Mouse (Mus musculus): ENCODE data around the gene C730034F03Rik. TPM values are rescaled to one million over a fixed set of nuclear protein-coding genes. Genes with fewer than 3 reads are reported as not detected.
A peak's percentile ranks its signal among the peaks of the same experiment; 100 is the strongest.

Gene C730034F03Rik
- polyA plus RNA-seq, 1 experiment from 2014 or later, result 2.6 TPM

- no peak overlapping the region for H3K4me3 ChIP-seq (ENCODE audit: low read length)
- H3K4me1 ChIP-seq (replicated peaks; ENCODE audit: control insufficient read depth, insufficient read depth, low read length), result no peaks in the 10 kb centered on the region
- H3K9ac ChIP-seq (ENCODE audit: low read length), result no peak overlapping the region
- H3K9me3 ChIP-seq (ENCODE audit: control insufficient read depth, low read length), result peaks cover 2% of the 10 kb centered on the region; the same call in 1 of the 2 replicates
- no peaks in the 10 kb centered on the region for H3K27me3 ChIP-seq (ENCODE audit: control insufficient read depth, insufficient read depth, low read depth, low read length)
- no peak overlapping the region for H3K4me2 ChIP-seq (ENCODE audit: low read depth, low read length)
- H3K36me3 ChIP-seq (ENCODE audit: control insufficient read depth, insufficient read depth, low read length), result no peaks in the 10 kb centered on the region
- H3K27ac ChIP-seq (ENCODE audit: low read length), result no peak overlapping the region
- no peak for ATAC-seq (ENCODE audit: low read depth)
Observed at GRCm38 (mm10) chr15:89406691-89407090, 22.7 kb upstream of the C730034F03Rik start.

GRCm38 (mm10) chr15:89410118-89410517 is 19.3 kb upstream of the C730034F03Rik start, which contains the start of gene Syce3:
Gene Syce3 (minus strand): TSS chr15:89410503.
- no peaks in the 10 kb centered on the region for H3K4me1 ChIP-seq (replicated peaks; ENCODE audit: control insufficient read depth, insufficient read depth, low read length)
- H3K4me2 ChIP-seq (ENCODE audit: low read depth, low read length), result no peak within 1 kb of the TSS
- H3K27ac ChIP-seq (ENCODE audit: low read length), result no peak within 1 kb of the TSS
- H3K36me3 ChIP-seq (ENCODE audit: control insufficient read depth, insufficient read depth, low read length), result no peaks in the 10 kb centered on the region
- no peaks in the 10 kb centered on the region for H3K27me3 ChIP-seq (ENCODE audit: control insufficient read depth, insufficient read depth, low read depth, low read length)
- H3K9me3 ChIP-seq (ENCODE audit: control insufficient read depth, low read length), result peaks cover 2% of the 10 kb centered on the region; the same call in 1 of the 2 replicates
- no peak within 1 kb of the TSS for H3K4me3 ChIP-seq (ENCODE audit: low read length)
- WGBS, result 67% methylated on average over 11 of the region's 24 CpGs
- no peak for ATAC-seq (ENCODE audit: low read depth)
- H3K9ac ChIP-seq (ENCODE audit: low read length), result no peak within 1 kb of the TSS

- ATAC-seq (ENCODE audit: low read depth), result no peak
Observed at GRCm38 (mm10) chr15:89415282-89415681, 14.1 kb upstream of the C730034F03Rik start.

GRCm38 (mm10) chr15:89421938-89422337 is 7.5 kb upstream of the C730034F03Rik start:
- Histone ChIP-seq H3K27me3 (ENCODE audit: control insufficient read depth, insufficient read depth, low read depth, low read length) (no peaks in the 10 kb centered on the region), H3K4me2 (ENCODE audit: low read depth, low read length) (no peak overlapping the region), H3K9me3 (ENCODE audit: control insufficient read depth, low read length) (no peaks in the 10 kb centered on the region), H3K4me3 (ENCODE audit: low read length) (no peak overlapping the region), H3K36me3 (ENCODE audit: control insufficient read depth, insufficient read depth, low read length) (peaks cover 3% of the 10 kb centered on the region; the same call in 1 of the 2 replicates), H3K27ac (ENCODE audit: low read length) (no peak overlapping the region), H3K4me1 (replicated peaks; ENCODE audit: control insufficient read depth, insufficient read depth, low read length) (no peaks in the 10 kb centered on the region; the same call in 1 of the 2 replicates), H3K9ac (ENCODE audit: low read length) (no peak overlapping the region)
- WGBS, result 88% methylated on average over 9 of the region's 9 CpGs
- ATAC-seq (ENCODE audit: low read depth), result no peak

More at GRCm38 (mm10) chr15:89415282-89415681, 14.1 kb upstream of the C730034F03Rik start:
- WGBS, result 78% methylated on average over 8 of the region's 8 CpGs
- Histone ChIP-seq H3K4me3 (ENCODE audit: low read length) (no peak overlapping the region), H3K4me2 (ENCODE audit: low read depth, low read length) (no peak overlapping the region), H3K4me1 (replicated peaks; ENCODE audit: control insufficient read depth, insufficient read depth, low read length) (no peaks in the 10 kb centered on the region), H3K9me3 (ENCODE audit: control insufficient read depth, low read length) (no peaks in the 10 kb centered on the region; the same call in 1 of the 2 replicates), H3K9ac (ENCODE audit: low read length) (no peak overlapping the region), H3K27me3 (ENCODE audit: control insufficient read depth, insufficient read depth, low read depth, low read length) (no peaks in the 10 kb centered on the region), H3K27ac (ENCODE audit: low read length) (no peak overlapping the region), H3K36me3 (ENCODE audit: control insufficient read depth, insufficient read depth, low read length) (no peaks in the 10 kb centered on the region; the same call in 1 of the 2 replicates)

- no peak overlapping the region for H3K9ac ChIP-seq (ENCODE audit: low read length)
- H3K4me2 ChIP-seq (ENCODE audit: low read depth, low read length), result no peak overlapping the region
- peaks cover 5% of the 10 kb centered on the region for H3K36me3 ChIP-seq (ENCODE audit: control insufficient read depth, insufficient read depth, low read length)
- no peak overlapping the region for H3K27ac ChIP-seq (ENCODE audit: low read length)
- H3K9me3 ChIP-seq (ENCODE audit: control insufficient read depth, low read length), result no peaks in the 10 kb centered on the region
- no peak overlapping the region for H3K4me3 ChIP-seq (ENCODE audit: low read length)
- peaks cover 4% of the 10 kb centered on the region; the same call in 1 of the 2 replicates for H3K4me1 ChIP-seq (replicated peaks; ENCODE audit: control insufficient read depth, insufficient read depth, low read length)
- ATAC-seq (ENCODE audit: low read depth), result no peak
- no peaks in the 10 kb centered on the region for H3K27me3 ChIP-seq (ENCODE audit: control insufficient read depth, insufficient read depth, low read depth, low read length)
- 84% methylated on average over 8 of the region's 8 CpGs for WGBS
Observed at GRCm38 (mm10) chr15:89424621-89425020, 4.8 kb upstream of the C730034F03Rik start.

- Histone ChIP-seq H3K4me3 (ENCODE audit: low read length) (no peak within 1 kb of the TSS), H3K27ac (ENCODE audit: low read length) (no peak within 1 kb of the TSS), H3K9ac (ENCODE audit: low read length) (no peak within 1 kb of the TSS), H3K9me3 (ENCODE audit: control insufficient read depth, low read length) (no peaks in the 10 kb centered on the region), H3K4me1 (replicated peaks; ENCODE audit: control insufficient read depth, insufficient read depth, low read length) (peaks cover 8% of the 10 kb centered on the region; the same call in 1 of the 2 replicates), H3K4me2 (ENCODE audit: low read depth, low read length) (no peak within 1 kb of the TSS), H3K27me3 (ENCODE audit: control insufficient read depth, insufficient read depth, low read depth, low read length) (no peaks in the 10 kb centered on the region), H3K36me3 (ENCODE audit: control insufficient read depth, insufficient read depth, low read length) (peaks cover 5% of the 10 kb centered on the region)
- 39% methylated on average over 6 of the region's 6 CpGs for WGBS
- ATAC-seq (ENCODE audit: low read depth), result no peak
Observed at GRCm38 (mm10) chr15:89425711-89426121, 3.7 kb upstream of the C730034F03Rik start, which contains the start of gene Cpt1b. Gene Cpt1b (minus strand): TSS chr15:89425863.

- Histone ChIP-seq H3K4me3 (ENCODE audit: low read length) (no peak overlapping the region), H3K4me2 (ENCODE audit: low read depth, low read length) (no peak overlapping the region), H3K27me3 (ENCODE audit: control insufficient read depth, insufficient read depth, low read depth, low read length) (no peaks in the 10 kb centered on the region), H3K9ac (ENCODE audit: low read length) (no peak overlapping the region), H3K27ac (ENCODE audit: low read length) (no peak overlapping the region), H3K9me3 (ENCODE audit: control insufficient read depth, low read length) (no peaks in the 10 kb centered on the region), H3K36me3 (ENCODE audit: control insufficient read depth, insufficient read depth, low read length) (peaks cover 5% of the 10 kb centered on the region), H3K4me1 (replicated peaks; ENCODE audit: control insufficient read depth, insufficient read depth, low read length) (peaks cover 8% of the 10 kb centered on the region; the same call in 1 of the 2 replicates)
- ATAC-seq (ENCODE audit: low read depth), result no peak
- WGBS, result 90% methylated on average over 10 of the region's 10 CpGs
Observed at GRCm38 (mm10) chr15:89426716-89427115, 2.7 kb upstream of the C730034F03Rik start.

GRCm38 (mm10) chr15:89428136-89428790 is 1.1 kb upstream of the C730034F03Rik start:
- Histone ChIP-seq H3K9ac (ENCODE audit: low read length) (peak overlapping the region; percentile 85; the same call in 1 of the 2 replicates), H3K27ac (ENCODE audit: low read length) (no peak overlapping the region), H3K4me2 (ENCODE audit: low read depth, low read length) (peak overlapping the region; percentile 93), H3K36me3 (ENCODE audit: control insufficient read depth, insufficient read depth, low read length) (peaks cover 5% of the 10 kb centered on the region), H3K27me3 (ENCODE audit: control insufficient read depth, insufficient read depth, low read depth, low read length) (no peaks in the 10 kb centered on the region), H3K4me3 (ENCODE audit: low read length) (peak overlapping the region; percentile 84), H3K9me3 (ENCODE audit: control insufficient read depth, low read length) (no peaks in the 10 kb centered on the region), H3K4me1 (replicated peaks; ENCODE audit: control insufficient read depth, insufficient read depth, low read length) (peaks cover 8% of the 10 kb centered on the region; the same call in 1 of the 2 replicates)
- 82% methylated on average over 19 of the region's 19 CpGs for WGBS
- no peak for ATAC-seq (ENCODE audit: low read depth)

- peak overlapping the region; percentile 93 for H3K4me2 ChIP-seq (ENCODE audit: low read depth, low read length)
- H3K36me3 ChIP-seq (ENCODE audit: control insufficient read depth, insufficient read depth, low read length), result peaks cover 5% of the 10 kb centered on the region
- peak; percentile 23 for ATAC-seq (ENCODE audit: low read depth)
- no peaks in the 10 kb centered on the region for H3K27me3 ChIP-seq (ENCODE audit: control insufficient read depth, insufficient read depth, low read depth, low read length)
- H3K9ac ChIP-seq (ENCODE audit: low read length), result peak overlapping the region; percentile 85
- H3K27ac ChIP-seq (ENCODE audit: low read length), result peak overlapping the region; percentile 98; the same call in 1 of the 2 replicates
- H3K4me3 ChIP-seq (ENCODE audit: low read length), result peak overlapping the region; percentile 84
- peaks cover 8% of the 10 kb centered on the region; the same call in 1 of the 2 replicates for H3K4me1 ChIP-seq (replicated peaks; ENCODE audit: control insufficient read depth, insufficient read depth, low read length)
- no peaks in the 10 kb centered on the region for H3K9me3 ChIP-seq (ENCODE audit: control insufficient read depth, low read length)
- 3% methylated on average over 21 of the region's 22 CpGs for WGBS
Observed at GRCm38 (mm10) chr15:89428821-89429351, 503 bp upstream of the C730034F03Rik start.
